Mouse (Mus musculus): Measurements from ENCODE around the gene Dnaic1.

GRCm38 (mm10) chr4:41658566-41659384, 89.2 kb downstream of the Dnaic1 start:
- TF ChIP-seq CTCF (IDR thresholded peaks at IDR 0.05; ENCODE audit: borderline replicate concordance, control insufficient read depth, extremely low read depth, insufficient read depth, low read length, poor library complexity) (no peak), POLR2A (IDR thresholded peaks at IDR 0.05; ENCODE audit: control insufficient read depth, extremely low read depth, insufficient read depth, low read length, poor library complexity) (no peak)

Measured in thymus, adult 2 months (tissue).